Mouse (Mus musculus) heart, postnatal 0 days (tissue): ENCODE results near the gene Cd300lg. TPM values are rescaled to one million over a fixed set of nuclear protein-coding genes. Genes with fewer than 3 reads are reported as not detected.

Experiments used
- ATAC-seq: fragments of 200-750 bp; cut with Nextera tagmentation; 2 replicates; pipeline ENCODE4 v1.8.0; 2017; ENCODE audit warnings: low read depth, moderate number of reproducible peaks, moderate library complexity; ENCODE audit not compliant: insufficient read depth
- DNase-seq: peaks from one replicate; pipeline ENCODE4 v3.0.0-alpha.2; 2016; ENCODE audit warnings: low spot score
- H3K27ac ChIP-seq: fragments of 300-500 bp; sonication (generic); 2 replicates; pipeline ENCODE4 v1.5.1; 2014; ENCODE audit warnings: low read depth, mild to moderate bottlenecking
- H3K27me3 ChIP-seq: fragments of 300-500 bp; sonication (generic); 2 replicates; pipeline ENCODE4 v1.6.1; 2014; ENCODE audit warnings: low read length, mixed read lengths; ENCODE audit not compliant: control insufficient read depth, insufficient read depth
- H3K36me3 ChIP-seq: fragments of 300-500 bp; sonication (generic); replicated peaks from 2 replicates; pipeline ENCODE4 v1.6.1; 2014; ENCODE audit warnings: low read length, mixed read lengths; ENCODE audit not compliant: control insufficient read depth, insufficient read depth
- H3K4me1 ChIP-seq: fragments of 300-500 bp; sonication (generic); 2 replicates; pipeline ENCODE4 v1.6.1; 2014; ENCODE audit warnings: antibody characterized with exemption; ENCODE audit not compliant: control insufficient read depth, insufficient read depth
- H3K4me2 ChIP-seq: fragments of 300-500 bp; sonication (generic); 2 replicates; pipeline ENCODE4 v1.6.1; 2014; ENCODE audit warnings: low read depth, mild to moderate bottlenecking, low read length, moderate library complexity
- H3K4me3 ChIP-seq: fragments of 300-500 bp; sonication (generic); 2 replicates; pipeline ENCODE4 v1.5.1; 2014; ENCODE audit warnings: low read depth, low read length
- H3K9ac ChIP-seq: fragments of 300-500 bp; sonication (generic); replicated peaks from 2 replicates; pipeline ENCODE4 v1.6.1; 2014; ENCODE audit warnings: low read depth, low read length, mixed read lengths
- H3K9me3 ChIP-seq: fragments of 300-500 bp; sonication (generic); replicated peaks from 2 replicates; pipeline ENCODE4 v1.6.1; 2016; ENCODE audit warnings: low read length; ENCODE audit not compliant: control insufficient read depth
- CTCF ChIP-seq: IDR thresholded peaks from 2 replicates; pipeline ENCODE4 v1.5.1; 2016; ENCODE audit warnings: antibody characterized with exemption, control low read depth, low read depth
- EP300 ChIP-seq: IDR thresholded peaks from 2 replicates; pipeline ENCODE4 v1.6.1; 2016; ENCODE audit warnings: antibody characterized with exemption, low read depth
- WGBS: fragments of 180-500 bp; shearing (Covaris S2); extraction: QIAGEN DNeasy Blood & Tissue Kit; methylation state at CpG from one replicate; pipeline ENCODE4 v1.1.7; 2014; 5-methylcytosine and 5-hydroxymethylcytosine counted together
- polyA plus RNA-seq: library from polyadenylated mRNA; unstranded; fragments of >200 nt; fragmentation: Nextera tagmentation; extraction: Ambion mirVana; gene quantifications from 2 replicates; pipeline ENCODE4 v1.2.1, GENCODE M21; 2015
- total RNA-seq: library from RNA; depleted of rRNA; stranded (reverse); fragments of >200 nt; gene quantifications from 2 replicates; pipeline ENCODE4 v1.2.3, GENCODE M21; 2014; ENCODE audit warnings: low replicate concordance; rRNA removed

Gene Cd300lg
- total and polyA plus RNA-seq, 2 experiments from 2014 or later: 24.0 to 79.5 TPM

- DNase-seq (no peak), ATAC-seq (no peak)
- TF ChIP-seq CTCF (no peak), EP300 (no peak)
- WGBS: 83% methylated on average over 4 of the region's 4 CpGs
- Histone ChIP-seq H3K9ac (no peak within 1 kb of the TSS), H3K36me3 (no peaks in the 10 kb centered on the region), H3K27me3 (peaks cover 45% of the 10 kb centered on the region), H3K27ac (no peak within 1 kb of the TSS), H3K9me3 (no peaks in the 10 kb centered on the region), H3K4me3 (no peak within 1 kb of the TSS), H3K4me2 (no peak within 1 kb of the TSS), H3K4me1 (peaks cover 8% of the 10 kb centered on the region)
Observed at GRCm38 (mm10) chr11:102101219-102101618, 59.9 kb downstream of the Cd300lg start, which contains the start of gene Ppy. Ppy (minus strand) TSS chr11:102101319.

GRCm38 (mm10) chr11:102102485-102103258 is 61.4 kb downstream of the Cd300lg start:
- 10% methylated on average over 17 of the region's 17 CpGs for WGBS
- Histone ChIP-seq H3K27ac (no peak overlapping the region), H3K4me1 (no peaks in the 10 kb centered on the region), H3K36me3 (no peaks in the 10 kb centered on the region), H3K9ac (no peak overlapping the region; the same call in 1 of the 2 replicates), H3K9me3 (no peaks in the 10 kb centered on the region), H3K4me3 (no peak overlapping the region), H3K27me3 (peaks cover 60% of the 10 kb centered on the region), H3K4me2 (no peak overlapping the region)
- DNase-seq (peak; percentile 56), ATAC-seq (no peak)
- TF ChIP-seq EP300: no peak
- peak; percentile 74 for TF ChIP-seq CTCF

Other genes starting within 250 kb of the Cd300lg start
- gene Meox1, start 147.1 kb upstream of the Cd300lg start, total RNA-seq: 12.5 and 15.0 TPM in 2 replicates
- 10.9 and 12.3 TPM in 2 replicates for gene Meox1, start 147.1 kb upstream of the Cd300lg start, polyA plus RNA-seq
- 6.5 and 21.2 TPM in 2 replicates for gene Sost, start 74.5 kb upstream of the Cd300lg start, total RNA-seq
- 2.7 and 2.8 TPM in 2 replicates for gene Sost, start 74.5 kb upstream of the Cd300lg start, polyA plus RNA-seq
- gene Cfap97d1, start 57.2 kb upstream of the Cd300lg start, total RNA-seq: not detected in 2 replicates
- not detected in 2 replicates for gene Cfap97d1, start 57.2 kb upstream of the Cd300lg start, polyA plus RNA-seq
- 106 and 118 TPM in 2 replicates for gene Dusp3, start 54.5 kb upstream of the Cd300lg start, total RNA-seq
- gene Dusp3, start 54.5 kb upstream of the Cd300lg start, polyA plus RNA-seq: 67.9 and 75.7 TPM in 2 replicates
- 4.9 and 8.0 TPM in 2 replicates for gene Mpp3, start 13.0 kb upstream of the Cd300lg start, total RNA-seq
- 1.7 and 2.2 TPM in 2 replicates for gene Mpp3, start 13.0 kb upstream of the Cd300lg start, polyA plus RNA-seq
- 6.0 and 12.1 TPM in 2 replicates for gene Mpp2, start 47.0 kb downstream of the Cd300lg start, total RNA-seq
- 2.1 and 2.3 TPM in 2 replicates for gene Mpp2, start 47.0 kb downstream of the Cd300lg start, polyA plus RNA-seq
- not detected in 2 replicates for gene Ppy, start 59.8 kb downstream of the Cd300lg start, total RNA-seq
- gene Ppy, start 59.8 kb downstream of the Cd300lg start, polyA plus RNA-seq: not detected in 2 replicates
- not detected in 2 replicates for gene Pyy, start 66.3 kb downstream of the Cd300lg start, total RNA-seq
- gene Pyy, start 66.3 kb downstream of the Cd300lg start, polyA plus RNA-seq: not detected in 2 replicates
- not detected in 2 replicates for gene Nags, start 104.0 kb downstream of the Cd300lg start, total RNA-seq
- not detected in 2 replicates for gene Nags, start 104.0 kb downstream of the Cd300lg start, polyA plus RNA-seq
- 28.7 and 45.8 TPM in 2 replicates for gene Tmem101, start 114.9 kb downstream of the Cd300lg start, total RNA-seq
- 21.9 and 23.4 TPM in 2 replicates for gene Tmem101, start 114.9 kb downstream of the Cd300lg start, polyA plus RNA-seq
- gene Lsm12, start 143.8 kb downstream of the Cd300lg start, total RNA-seq: 36.0 and 41.4 TPM in 2 replicates
- gene Lsm12, start 143.8 kb downstream of the Cd300lg start, polyA plus RNA-seq: 90.1 and 92.7 TPM in 2 replicates
- 47.9 and 55.5 TPM in 2 replicates for gene G6pc3, start 148.1 kb downstream of the Cd300lg start, total RNA-seq
- 18.7 and 20.0 TPM in 2 replicates for gene G6pc3, start 148.1 kb downstream of the Cd300lg start, polyA plus RNA-seq
- 194 and 287 TPM in 2 replicates for gene Hdac5, start 188.7 kb downstream of the Cd300lg start, total RNA-seq
- 51.4 and 67.2 TPM in 2 replicates for gene Hdac5, start 188.7 kb downstream of the Cd300lg start, polyA plus RNA-seq
- gene BC030867, start 207.4 kb downstream of the Cd300lg start, total RNA-seq: 3.9 and 5.6 TPM in 2 replicates
- gene BC030867, start 207.4 kb downstream of the Cd300lg start, polyA plus RNA-seq: 2.2 and 2.9 TPM in 2 replicates
- 0.99 and 1.2 TPM in 2 replicates for gene Asb16, start 227.2 kb downstream of the Cd300lg start, total RNA-seq
- gene Asb16, start 227.2 kb downstream of the Cd300lg start, polyA plus RNA-seq: 0.07 TPM in 2 replicates
- 57.4 and 61.7 TPM in 2 replicates for gene Tmub2, start 243.4 kb downstream of the Cd300lg start, total RNA-seq
- 29.8 and 30.1 TPM in 2 replicates for gene Tmub2, start 243.4 kb downstream of the Cd300lg start, polyA plus RNA-seq